Mouse (Mus musculus): ENCODE measurements at regions not wholly inside any gene's neighbourhood (a gene's known extent, or its start where the extent isn't known, plus 50 kb on each side); places are given as distances from the start of the nearest gene placed in this dataset.
A peak's percentile ranks its signal among the peaks of the same experiment; 100 is the strongest.

DNA sequence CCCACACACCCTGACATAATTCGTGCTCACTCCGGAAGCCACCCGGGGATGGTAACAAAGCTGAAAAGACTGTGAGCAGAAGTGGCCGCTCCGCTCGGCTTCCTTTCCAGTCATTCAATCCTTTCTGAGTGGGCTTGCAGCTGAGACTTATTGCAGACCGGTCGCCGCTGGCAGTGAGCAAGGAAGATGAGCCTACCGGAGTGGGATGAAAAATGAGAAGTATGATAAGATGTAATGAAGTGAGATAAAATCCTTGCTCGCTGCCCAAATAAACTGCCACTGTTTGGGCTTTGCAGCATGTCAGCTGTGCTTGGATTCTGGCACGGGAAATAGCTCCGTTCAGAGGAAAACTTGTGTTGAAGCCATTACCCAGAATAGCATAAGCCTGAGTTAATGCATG is 82.7 kb upstream of the Lingo2 start:
- peak; percentile 40 to 63 for DNase-seq (ENCODE audit: low spot score in 2 of 2)
